Mouse (Mus musculus): ENCODE data around the gene Slc22a16.

DNA sequence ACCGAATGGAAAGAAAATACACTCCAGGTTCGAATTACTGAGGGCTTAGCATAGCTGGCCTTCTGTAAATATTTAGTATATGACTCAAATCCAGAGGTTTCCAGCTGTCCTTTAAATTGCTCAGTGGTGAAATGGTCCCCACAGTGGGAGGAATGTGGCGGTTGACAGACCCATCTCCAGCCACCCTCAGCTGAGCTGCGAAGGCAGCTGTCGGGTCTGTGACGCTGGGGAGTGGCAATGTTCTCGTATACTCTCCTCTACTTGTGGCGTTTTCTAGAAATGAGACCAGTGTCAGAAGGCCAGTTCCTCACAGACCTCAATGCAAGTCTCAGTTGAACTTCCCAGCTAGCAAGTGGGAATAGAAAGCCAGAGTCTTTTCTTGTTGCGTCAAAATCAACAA lies 74.3 kb downstream of the Slc22a16 start:
- TF ChIP-seq CTCF (IDR thresholded peaks at IDR 0.05; ENCODE audit: borderline replicate concordance, insufficient read depth, low read length) (no peak), POLR2A (IDR thresholded peaks at IDR 0.05; ENCODE audit: low read depth, low read length) (no peak)

Measured in embryonic fibroblast, embryonic 13.5 days (primary cell).